9 mouse cellular contexts compared by ENCODE assay signal in the genomic region with DNA sequence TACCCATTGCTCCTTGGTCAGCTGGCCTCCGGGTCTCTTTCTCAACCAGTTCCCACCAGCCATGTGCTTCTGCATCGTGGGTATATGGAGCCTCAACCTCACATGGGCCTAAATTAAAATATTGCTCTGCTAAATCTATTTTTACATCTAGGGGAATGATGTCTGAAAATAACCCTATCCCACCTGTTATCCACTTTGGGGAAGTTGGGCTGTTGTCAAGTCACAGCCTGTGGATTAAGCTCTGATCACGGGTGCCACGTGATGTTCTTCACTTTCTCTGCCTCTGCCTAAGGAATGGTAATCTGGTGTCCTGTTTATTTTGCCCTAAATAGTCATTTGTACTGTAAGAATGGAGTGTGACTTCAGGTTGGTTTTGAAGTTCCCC. TPM values are rescaled to one million over a fixed set of nuclear protein-coding genes. Genes with fewer than 3 reads are reported as not detected.
A peak's percentile ranks its signal among the peaks of the same experiment; 100 is the strongest.
DNase-seq lines count a peak whose midpoint lies in the region; ATAC-seq and TF ChIP-seq lines count a peak whose summit lies in the region.
"Had no signal": no experiment of that assay in that cellular context is flagged by ENCODE, and none has a peak within 500 bp of the region (broad histone marks: within the 10 kb centered on the region; RNA-seq: fewer than 3 reads in every experiment).

No protein-coding gene starts in this region.

- no peak for TF ChIP-seq CTCF in midbrain, postnatal 0 days (IDR thresholded peaks at IDR 0.05)
- TF ChIP-seq CTCF in stomach, postnatal 0 days (IDR thresholded peaks at IDR 0.05; ENCODE audit: low read depth) = no peak

- peaks cover 96% of the 10 kb centered on the region for H3K4me1 ChIP-seq in heart, embryonic 13.5 days
- H3K4me1 ChIP-seq in midbrain, embryonic 15.5 days = peaks cover 39% of the 10 kb centered on the region
- peaks cover 14% of the 10 kb centered on the region; the same call in 1 of the 2 replicates for H3K4me1 ChIP-seq in midbrain, postnatal 0 days (ENCODE audit: insufficient read depth, low read length)
- peaks cover 52% of the 10 kb centered on the region for H3K4me1 ChIP-seq in intestine, embryonic 14.5 days (replicated peaks; ENCODE audit: control insufficient read depth, insufficient read depth, low read length)
- peaks cover 13% of the 10 kb centered on the region for H3K4me1 ChIP-seq in stomach, postnatal 0 days (replicated peaks; ENCODE audit: control insufficient read depth, insufficient read depth)

- DNase-seq in heart, adult 8-10 months (ENCODE audit: low spot score) = no peak
- DNase-seq in midbrain, postnatal 0 days (ENCODE audit: low spot score) = no peak
- no peak for DNase-seq in intestine, embryonic 14.5 days (ENCODE audit: low spot score)
- DNase-seq in stomach, postnatal 0 days (ENCODE audit: low spot score) = no peak
- no peak for DNase-seq in thymus, postnatal 14 days
- no peak for DNase-seq in cerebellum, postnatal 25 days
- DNase-seq: cerebellum, postnatal 36 days had no signal

- no peak for TF ChIP-seq EP300 in stomach, postnatal 0 days (optimal IDR thresholded peaks at IDR 0.05)

- no peak for ATAC-seq in heart, embryonic 13.5 days (ENCODE audit: extremely low read depth, insufficient number of reproducible peaks, low FRiP score, low TSS enrichment)
- no peak for ATAC-seq in midbrain, embryonic 15.5 days (replicated peaks)
- ATAC-seq in midbrain, postnatal 0 days (ENCODE audit: low FRiP score) = no peak
- no peak for ATAC-seq in intestine, embryonic 14.5 days (replicated peaks; ENCODE audit: low FRiP score, low TSS enrichment, low read depth)
- no peak for ATAC-seq in stomach, postnatal 0 days (ENCODE audit: low FRiP score, low TSS enrichment)

- peak overlapping the region; percentile 57 for H3K4me2 ChIP-seq in heart, embryonic 13.5 days
- H3K4me2 ChIP-seq in midbrain, embryonic 15.5 days = no peak overlapping the region
- H3K4me2 ChIP-seq in midbrain, postnatal 0 days (ENCODE audit: low read depth, low read length, poor library complexity, severe bottlenecking) = no peak overlapping the region
- peak overlapping the region; percentile 41 for H3K4me2 ChIP-seq in intestine, embryonic 14.5 days (ENCODE audit: low read length)
- no peak overlapping the region for H3K4me2 ChIP-seq in stomach, postnatal 0 days (replicated peaks; ENCODE audit: low read depth)

- no peaks in the 10 kb centered on the region for H3K36me3 ChIP-seq in heart, embryonic 13.5 days
- no peaks in the 10 kb centered on the region for H3K36me3 ChIP-seq in midbrain, embryonic 15.5 days (replicated peaks)
- H3K36me3 ChIP-seq in midbrain, postnatal 0 days (ENCODE audit: insufficient read depth, low read length) = no peaks in the 10 kb centered on the region
- no peaks in the 10 kb centered on the region for H3K36me3 ChIP-seq in intestine, embryonic 14.5 days (ENCODE audit: control insufficient read depth, insufficient read depth, low read length)
- no peaks in the 10 kb centered on the region for H3K36me3 ChIP-seq in stomach, postnatal 0 days (ENCODE audit: control insufficient read depth, insufficient read depth, low read length)

- WGBS in heart, embryonic 13.5 days = 24% methylated on average over 4 of the region's 4 CpGs
- 33% methylated on average over 4 of the region's 4 CpGs for WGBS in midbrain, embryonic 15.5 days
- WGBS in midbrain, postnatal 0 days = 48% methylated on average over 4 of the region's 4 CpGs
- 35% methylated on average over 4 of the region's 4 CpGs for WGBS in intestine, embryonic 14.5 days
- 25% methylated on average over 4 of the region's 4 CpGs for WGBS in stomach, postnatal 0 days

- H3K4me3 ChIP-seq in heart, embryonic 13.5 days = no peak overlapping the region
- H3K4me3 ChIP-seq in midbrain, embryonic 15.5 days = no peak overlapping the region
- H3K4me3 ChIP-seq in midbrain, postnatal 0 days (ENCODE audit: low read depth, low read length) = no peak overlapping the region
- no peak overlapping the region for H3K4me3 ChIP-seq in intestine, embryonic 14.5 days (ENCODE audit: low read depth, low read length)
- H3K4me3 ChIP-seq in stomach, postnatal 0 days (ENCODE audit: low read depth, low read length) = no peak overlapping the region

- no peaks in the 10 kb centered on the region for H3K9me3 ChIP-seq in heart, embryonic 13.5 days
- no peaks in the 10 kb centered on the region for H3K9me3 ChIP-seq in midbrain, embryonic 15.5 days
- no peaks in the 10 kb centered on the region for H3K9me3 ChIP-seq in midbrain, postnatal 0 days (ENCODE audit: low read length)
- no peaks in the 10 kb centered on the region for H3K9me3 ChIP-seq in intestine, embryonic 14.5 days (ENCODE audit: control insufficient read depth, low read length)
- H3K9me3 ChIP-seq in stomach, postnatal 0 days (ENCODE audit: control insufficient read depth, low read length) = no peaks in the 10 kb centered on the region

- H3K27me3 ChIP-seq in heart, embryonic 13.5 days (replicated peaks) = no peaks in the 10 kb centered on the region
- H3K27me3 ChIP-seq in midbrain, embryonic 15.5 days (replicated peaks) = no peaks in the 10 kb centered on the region
- H3K27me3 ChIP-seq in midbrain, postnatal 0 days (ENCODE audit: insufficient read depth, low read length) = no peaks in the 10 kb centered on the region
- H3K27me3 ChIP-seq in intestine, embryonic 14.5 days (replicated peaks; ENCODE audit: control insufficient read depth, insufficient read depth, low read length) = no peaks in the 10 kb centered on the region
- H3K27me3 ChIP-seq in stomach, postnatal 0 days (ENCODE audit: control insufficient read depth, insufficient read depth, low read length) = no peaks in the 10 kb centered on the region

- peak overlapping the region; percentile 75 for H3K9ac ChIP-seq in heart, embryonic 13.5 days
- H3K9ac ChIP-seq in midbrain, embryonic 15.5 days = no peak overlapping the region
- H3K9ac ChIP-seq in midbrain, postnatal 0 days (replicated peaks; ENCODE audit: low read length, poor library complexity, severe bottlenecking) = no peak overlapping the region
- H3K9ac ChIP-seq in intestine, embryonic 14.5 days (ENCODE audit: low read length) = no peak overlapping the region; the same call in 1 of the 2 replicates
- no peak overlapping the region for H3K9ac ChIP-seq in stomach, postnatal 0 days (ENCODE audit: low read length)

- peak overlapping the region; percentile 97 for H3K27ac ChIP-seq in heart, embryonic 13.5 days (replicated peaks)
- H3K27ac ChIP-seq in midbrain, embryonic 15.5 days = 0 out of 2 replicates have a peak overlapping the region, but pooled peaks have one; percentile 57
- H3K27ac ChIP-seq in midbrain, postnatal 0 days (ENCODE audit: low read depth, low read length) = no peak overlapping the region
- H3K27ac ChIP-seq in intestine, embryonic 14.5 days (ENCODE audit: low read depth) = peak overlapping the region; percentile 89
- peak overlapping the region; percentile 91 for H3K27ac ChIP-seq in stomach, postnatal 0 days (replicated peaks)

RNA-seq across cellular contexts. Expression of gene Tead1, which starts 17.7 kb away (rescaled TPM):
- 25.2 and 29.3 TPM in 2 replicates for polyA plus RNA-seq in heart, embryonic 13.5 days (2015; fragmentation: Nextera tagmentation; extraction: Ambion mirVana)
- 100 to 1,000 TPM; 166 to 191 (median 175) TPM for total RNA-seq in heart, adult 8-10 months (2022)
- 13.4 and 15.0 TPM in 2 replicates for polyA plus RNA-seq in midbrain, embryonic 15.5 days (2015; fragmentation: Nextera tagmentation; extraction: Ambion mirVana)
- 16.6 and 18.6 TPM in 2 replicates for total RNA-seq in midbrain, postnatal 0 days (2014; rRNA removed)
- polyA plus RNA-seq in midbrain, postnatal 0 days (2015; fragmentation: Nextera tagmentation; extraction: Ambion mirVana) = 4.6 and 8.0 TPM in 2 replicates
- 18.6 and 20.2 TPM in 2 replicates for polyA plus RNA-seq in intestine, embryonic 14.5 days (2014; fragmentation: Nextera tagmentation; extraction: Ambion mirVana)
- polyA plus RNA-seq in stomach, postnatal 0 days (2015; fragmentation: Nextera tagmentation; extraction: Ambion mirVana) = 13.5 and 13.9 TPM in 2 replicates

Comparison
In these comparisons a context has a peak if more than half of its experiments do, and no peak if none do; other contexts are left out.
1. H3K4me2 ChIP-seq: peak in heart, embryonic 13.5 days (single experiment) and intestine, embryonic 14.5 days (single experiment); none in midbrain, embryonic 15.5 days (single experiment), midbrain, postnatal 0 days (single experiment) and stomach, postnatal 0 days (single experiment).